Mouse (Mus musculus) cerebellum, adult 2 months (tissue): ENCODE results near the gene Adamts2.

Source experiments
- CTCF ChIP-seq: fragments of 200-500 bp; IDR thresholded peaks from 2 replicates; pipeline ENCODE4 v1.5.1; 2011; ENCODE audit warnings: low read depth, mild to moderate bottlenecking, control low read depth, low read length, moderate library complexity, borderline replicate concordance; ENCODE audit not compliant: insufficient read depth
- POLR2A ChIP-seq: fragments of 200-500 bp; IDR thresholded peaks from 2 replicates; pipeline ENCODE4 v1.6.1; 2011; ENCODE audit warnings: low read length, control low read depth, borderline replicate concordance; ENCODE audit not compliant: insufficient read depth

GRCm38 (mm10) chr11:50596571-50596970 is 5.3 kb upstream of the Adamts2 start:
- TF ChIP-seq CTCF (no peak), POLR2A (no peak)
